Mouse (Mus musculus) kidney, adult 2 months (tissue): ENCODE measurements around the gene Saal1.

ENCODE experiments used
- CTCF ChIP-seq: fragments of 200-500 bp; conservative IDR thresholded peaks from 2 replicates; pipeline ENCODE4 v1.5.1; 2011; ENCODE audit warnings: low read depth, mild to moderate bottlenecking, control low read depth, low read length, moderate library complexity, mixed read lengths; ENCODE audit not compliant: insufficient read depth, insufficient read length
- POLR2A ChIP-seq: fragments of 200-500 bp; IDR thresholded peaks from one replicate; pipeline ENCODE4 v1.6.1; 2011; ENCODE audit warnings: low read depth, low read length, control low read depth

GRCm38 (mm10) chr7:46710390-46710844 lies at the start of gene Saal1:
- TF ChIP-seq POLR2A (peak; percentile 28), CTCF (peak; percentile 79)
